In the genomic region with DNA sequence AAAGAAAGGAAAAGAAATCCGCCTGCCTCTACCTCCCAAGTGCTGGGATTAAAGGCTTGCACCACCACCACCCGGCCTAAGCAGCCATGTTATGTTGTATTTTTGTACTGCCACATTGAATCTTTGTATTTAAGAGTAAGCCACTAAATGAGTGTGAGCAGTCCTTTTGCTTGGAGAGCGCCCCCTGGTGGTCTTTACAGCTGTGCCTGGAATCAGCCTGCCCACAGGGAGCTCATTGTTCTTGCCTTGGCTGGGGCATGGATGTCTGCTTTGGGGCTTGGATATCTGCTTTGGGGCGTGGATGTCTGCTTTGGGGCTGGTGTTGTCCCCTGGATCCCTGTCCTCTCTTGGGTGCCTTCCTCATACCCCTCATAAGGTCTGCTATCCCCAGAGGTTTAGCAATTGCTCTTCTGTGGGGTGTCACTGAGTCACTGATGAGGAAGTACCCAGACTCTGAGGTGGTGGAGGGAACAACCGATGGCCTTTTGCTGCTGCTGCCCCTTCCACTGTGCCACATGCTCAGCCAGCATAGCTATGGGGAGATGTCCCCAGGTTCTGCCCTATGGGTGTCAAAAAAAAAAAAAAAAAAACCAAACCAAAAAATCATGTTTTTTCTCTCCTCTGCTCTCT, we compare ENCODE assay signal across 8 mouse cellular contexts. TPM values are rescaled to one million over a fixed set of nuclear protein-coding genes. Genes with fewer than 3 reads are reported as not detected.
DNase-seq lines count a peak whose midpoint lies in the region; TF ChIP-seq lines count a peak whose summit lies in the region.
"Had no signal": no experiment of that assay in that cellular context is flagged by ENCODE, and none has a peak within 500 bp of the region (broad histone marks: within the 10 kb centered on the region; RNA-seq: fewer than 3 reads in every experiment).

No protein-coding gene starts in this region.

- H3K4me3 ChIP-seq in layer of hippocampus, adult 2 months, result no peak overlapping the region
- H3K4me3 ChIP-seq: hindbrain, embryonic 15.5 days had no signal

- TF ChIP-seq CTCF in layer of hippocampus, adult 2 months (conservative IDR thresholded peaks at IDR 0.05), result peak; percentile 89

- DNase-seq in CD4-positive, CD25-positive, alpha-beta regulatory T cell, adult 2 months (ENCODE audit: low read depth, low spot score), result peak; percentile 86
- DNase-seq in Muller cell, postnatal 12 days (ENCODE audit: inconsistent ontology term), result peak; percentile 33
- DNase-seq in cerebellum, adult 9-10 months, result peak; percentile 82
- DNase-seq in gastrocnemius, postnatal 25 days, result peak; percentile 38
- peak; percentile 60 to 84 for DNase-seq in layer of hippocampus, adult 2 months (ENCODE audit: low spot score in 2 of 2)
- peak; percentile 88 for DNase-seq in lung, postnatal 14 days
- peak; percentile 60 for DNase-seq in spleen, adult 12 weeks (ENCODE audit: low spot score)

- no peak overlapping the region for H3K27ac ChIP-seq in layer of hippocampus, adult 2 months
- H3K27ac ChIP-seq: hindbrain, embryonic 15.5 days had no signal

RNA-seq across cellular contexts. Expression of a gene that starts 41.7 kb away (rescaled TPM):
- 1 to 10 TPM; 2.4 to 2.8 TPM for total RNA-seq in gastrocnemius, postnatal 25 days (2021)
- 10 to 100 TPM; 21.8 to 31.9 TPM for total RNA-seq in layer of hippocampus, adult 2 months (2021)

RNA-seq across cellular contexts. Expression of a gene that starts 57.7 kb away (rescaled TPM):
- 1 to 10 TPM; 3.0 to 5.2 TPM for total RNA-seq in gastrocnemius, postnatal 25 days (2021)
- total RNA-seq in layer of hippocampus, adult 2 months (2021), result 10 to 100 TPM in 1 of 2 experiments, 1 to 10 TPM in 1; 8.4 to 11.5 TPM

Comparison
In these comparisons a context has a peak if more than half of its experiments do, and no peak if none do; other contexts are left out.
1. DNase-seq: peak in every context shown above with its lines; median percentile 88 in lung, postnatal 14 days; 86 in CD4-positive, CD25-positive, alpha-beta regulatory T cell, adult 2 months; 82 in cerebellum, adult 9-10 months; 72 in layer of hippocampus, adult 2 months; 60 in spleen, adult 12 weeks; 38 in gastrocnemius, postnatal 25 days; 33 in Muller cell, postnatal 12 days.
2. RNA of a gene that starts 41.7 kb away (total RNA-seq): 21.8 to 31.9 TPM in layer of hippocampus, adult 2 months; 2.4 to 2.8 TPM in gastrocnemius, postnatal 25 days; every median in the first group is over 4 times any median in the second.